ENCODE assay signal across 27 mouse cellular contexts in genomic region chr2:52920701-52921435, GRCm38 (mm10).
DNase-seq lines count a peak whose midpoint lies in the region; ATAC-seq lines count a peak whose summit lies in the region.
"Had no signal": no experiment of that assay in that cellular context is flagged by ENCODE, and none has a peak within 500 bp of the region (broad histone marks: within the 10 kb centered on the region; RNA-seq: fewer than 3 reads in every experiment).

No protein-coding gene starts in this region.

- H3K9ac ChIP-seq in forebrain, embryonic 16.5 days (replicated peaks; ENCODE audit: low read depth, low read length) = no peak overlapping the region
- no peak overlapping the region for H3K9ac ChIP-seq in forebrain, embryonic 11.5 days (ENCODE audit: low read length)
- H3K9ac ChIP-seq in neural tube, embryonic 12.5 days = no peak overlapping the region
- H3K9ac ChIP-seq in midbrain, embryonic 14.5 days (replicated peaks; ENCODE audit: low read length) = no peak overlapping the region
- H3K9ac ChIP-seq in neural tube, embryonic 15.5 days (replicated peaks) = no peak overlapping the region
- H3K9ac ChIP-seq: heart, embryonic 13.5 days; kidney, embryonic 15.5 days; limb, embryonic 15.5 days; liver, embryonic 14.5 days; lung, embryonic 14.5 days had no signal

- H3K4me1 ChIP-seq in forebrain, embryonic 16.5 days (replicated peaks; ENCODE audit: control insufficient read depth, insufficient read depth, low read length) = peaks cover 10% of the 10 kb centered on the region
- no peaks in the 10 kb centered on the region for H3K4me1 ChIP-seq in forebrain, embryonic 11.5 days (replicated peaks; ENCODE audit: control insufficient read depth, insufficient read depth, low read length)
- H3K4me1 ChIP-seq in neural tube, embryonic 12.5 days = no peaks in the 10 kb centered on the region
- peaks cover 13% of the 10 kb centered on the region for H3K4me1 ChIP-seq in midbrain, embryonic 14.5 days (ENCODE audit: control insufficient read depth, insufficient read depth, low read length)
- H3K4me1 ChIP-seq in neural tube, embryonic 15.5 days = peaks cover 10% of the 10 kb centered on the region
- H3K4me1 ChIP-seq: heart, embryonic 13.5 days; limb, embryonic 15.5 days; megakaryocyte, embryonic 14.5 days had no signal

- no peaks in the 10 kb centered on the region for H3K27me3 ChIP-seq in forebrain, embryonic 16.5 days (replicated peaks; ENCODE audit: control insufficient read depth, insufficient read depth, low read length)
- H3K27me3 ChIP-seq in forebrain, embryonic 11.5 days (ENCODE audit: control insufficient read depth, insufficient read depth, low read length) = no peaks in the 10 kb centered on the region
- no peaks in the 10 kb centered on the region for H3K27me3 ChIP-seq in neural tube, embryonic 12.5 days (replicated peaks)
- no peaks in the 10 kb centered on the region for H3K27me3 ChIP-seq in midbrain, embryonic 14.5 days (ENCODE audit: control insufficient read depth, insufficient read depth, low read length)
- no peaks in the 10 kb centered on the region for H3K27me3 ChIP-seq in neural tube, embryonic 15.5 days (replicated peaks)
- H3K27me3 ChIP-seq: CH12.LX; heart, embryonic 13.5 days; kidney, embryonic 15.5 days; limb, embryonic 15.5 days; megakaryocyte, embryonic 14.5 days had no signal

- 71% methylated on average over 5 of the region's 5 CpGs for WGBS in forebrain, embryonic 16.5 days
- WGBS in forebrain, embryonic 11.5 days = 90% methylated on average over 5 of the region's 5 CpGs
- WGBS in neural tube, embryonic 12.5 days = 85% methylated on average over 5 of the region's 5 CpGs
- 62% methylated on average over 5 of the region's 5 CpGs for WGBS in midbrain, embryonic 14.5 days
- 79% methylated on average over 5 of the region's 5 CpGs for WGBS in neural tube, embryonic 15.5 days

- ATAC-seq in forebrain, embryonic 16.5 days = peak; percentile 49
- ATAC-seq in forebrain, embryonic 11.5 days (replicated peaks; ENCODE audit: low FRiP score) = no peak
- peak; percentile 58 for ATAC-seq in neural tube, embryonic 12.5 days (ENCODE audit: low FRiP score, low read depth)
- ATAC-seq in midbrain, embryonic 14.5 days (ENCODE audit: low FRiP score, low TSS enrichment) = peak; percentile 82
- ATAC-seq in neural tube, embryonic 15.5 days (ENCODE audit: low FRiP score) = peak; percentile 46; the same call in 1 of the 2 replicates

- H3K27ac ChIP-seq in forebrain, embryonic 16.5 days (ENCODE audit: low read length) = peak overlapping the region; percentile 35; the same call in 1 of the 2 replicates
- H3K27ac ChIP-seq in forebrain, embryonic 11.5 days (ENCODE audit: low read depth, low read length) = no peak overlapping the region
- H3K27ac ChIP-seq in neural tube, embryonic 12.5 days = no peak overlapping the region
- peak overlapping the region; percentile 63 for H3K27ac ChIP-seq in midbrain, embryonic 14.5 days (replicated peaks; ENCODE audit: low read depth, low read length)
- H3K27ac ChIP-seq in neural tube, embryonic 15.5 days (replicated peaks) = 0 out of 2 replicates have a peak overlapping the region, but pooled peaks have one; percentile 4
- H3K27ac ChIP-seq: heart, adult 2 months; heart, embryonic 13.5 days; kidney, embryonic 15.5 days; limb, embryonic 15.5 days; liver, embryonic 14.5 days had no signal

- no peaks in the 10 kb centered on the region for H3K9me3 ChIP-seq in forebrain, embryonic 16.5 days (ENCODE audit: control insufficient read depth, low read length)
- H3K9me3 ChIP-seq in forebrain, embryonic 11.5 days (ENCODE audit: control insufficient read depth, low read length) = no peaks in the 10 kb centered on the region
- no peaks in the 10 kb centered on the region for H3K9me3 ChIP-seq in neural tube, embryonic 12.5 days
- no peaks in the 10 kb centered on the region for H3K9me3 ChIP-seq in midbrain, embryonic 14.5 days (ENCODE audit: control insufficient read depth, low read length)
- no peaks in the 10 kb centered on the region for H3K9me3 ChIP-seq in neural tube, embryonic 15.5 days (replicated peaks)
- H3K9me3 ChIP-seq: G1E; heart, embryonic 13.5 days; kidney, embryonic 15.5 days; limb, embryonic 15.5 days; megakaryocyte, embryonic 14.5 days had no signal

- no peak for DNase-seq in forebrain, embryonic 11.5 days (ENCODE audit: low spot score)
- no peak for DNase-seq in neural tube, embryonic 10.5 days (ENCODE audit: extremely low spot score, low spot score)
- DNase-seq in midbrain, embryonic 14.5 days = peak; percentile 70
- DNase-seq in right cerebral cortex, postnatal 36 days (ENCODE audit: low spot score in 2 of 2) = no peak
- no peak for DNase-seq in thymus, postnatal 0 days (ENCODE audit: low spot score)
- DNase-seq: adrenal gland, adult 2 months; B cell, adult 2 months; cerebellum, adult 11-12 months; cerebellum, postnatal 10 days; gastrocnemius, postnatal 36 days; heart, adult 2 months; heart, postnatal 14 days; kidney, adult 11 months; left cerebral cortex, postnatal 4 days; lung, embryonic 14.5 days; right cerebral cortex, postnatal 25 days; thymus, postnatal 36 days had no signal

- H3K36me3 ChIP-seq in forebrain, embryonic 16.5 days (ENCODE audit: control insufficient read depth, insufficient read depth) = no peaks in the 10 kb centered on the region
- H3K36me3 ChIP-seq in forebrain, embryonic 11.5 days (ENCODE audit: control insufficient read depth, insufficient read depth, low read length) = no peaks in the 10 kb centered on the region
- H3K36me3 ChIP-seq in neural tube, embryonic 12.5 days = no peaks in the 10 kb centered on the region
- no peaks in the 10 kb centered on the region for H3K36me3 ChIP-seq in midbrain, embryonic 14.5 days (ENCODE audit: control insufficient read depth, insufficient read depth, low read length)
- no peaks in the 10 kb centered on the region for H3K36me3 ChIP-seq in neural tube, embryonic 15.5 days
- H3K36me3 ChIP-seq: G1E; heart, embryonic 13.5 days; kidney, embryonic 15.5 days; limb, embryonic 15.5 days had no signal

- no peak overlapping the region for H3K4me3 ChIP-seq in forebrain, embryonic 16.5 days (replicated peaks; ENCODE audit: low read length)
- no peak overlapping the region for H3K4me3 ChIP-seq in forebrain, embryonic 11.5 days (ENCODE audit: low read depth, low read length)
- H3K4me3 ChIP-seq in neural tube, embryonic 12.5 days = no peak overlapping the region
- no peak overlapping the region for H3K4me3 ChIP-seq in midbrain, embryonic 14.5 days (replicated peaks; ENCODE audit: low read depth, low read length)
- H3K4me3 ChIP-seq in neural tube, embryonic 15.5 days (replicated peaks) = no peak overlapping the region
- H3K4me3 ChIP-seq: heart, adult 2 months; heart, embryonic 13.5 days; kidney, embryonic 15.5 days; limb, embryonic 15.5 days; megakaryocyte, embryonic 14.5 days had no signal

- no peak overlapping the region for H3K4me2 ChIP-seq in forebrain, embryonic 16.5 days (ENCODE audit: low read length)
- no peak overlapping the region for H3K4me2 ChIP-seq in forebrain, embryonic 11.5 days (ENCODE audit: low read depth, low read length, severe bottlenecking)
- no peak overlapping the region for H3K4me2 ChIP-seq in neural tube, embryonic 12.5 days (replicated peaks)
- H3K4me2 ChIP-seq in midbrain, embryonic 14.5 days (ENCODE audit: low read length) = no peak overlapping the region
- no peak overlapping the region for H3K4me2 ChIP-seq in neural tube, embryonic 15.5 days
- H3K4me2 ChIP-seq: heart, embryonic 13.5 days; kidney, embryonic 15.5 days; limb, embryonic 15.5 days; lung, embryonic 14.5 days had no signal

Comparison
In these comparisons a context has a peak if more than half of its experiments do, and no peak if none do; other contexts are left out.
1. H3K27ac ChIP-seq: peak in forebrain, embryonic 16.5 days (single experiment), midbrain, embryonic 14.5 days (single experiment) and neural tube, embryonic 15.5 days (single experiment); none in forebrain, embryonic 11.5 days (single experiment) and neural tube, embryonic 12.5 days (single experiment).